Mouse (Mus musculus): Measurements from ENCODE around the gene Gpx2. TPM values are rescaled to one million over a fixed set of nuclear protein-coding genes. Genes with fewer than 3 reads are reported as not detected.
A peak's percentile ranks its signal among the peaks of the same experiment; 100 is the strongest.

Gpx2 gene
- polyA plus RNA-seq, 1 experiment from 2014 or later, result 0.83 TPM

GRCm38 (mm10) chr12:76822651-76823041 is 27.3 kb upstream of the Gpx2 start, which contains the start of gene Rab15:
Gene Rab15 (minus strand): TSS chr12:76822908.
- Histone ChIP-seq H3K9me3 (replicated peaks; ENCODE audit: control insufficient read depth, low read length) (no peaks in the 10 kb centered on the region), H3K9ac (ENCODE audit: low read depth, low read length) (peak within 1 kb of the TSS; percentile 19; the same call in 1 of the 2 replicates), H3K27me3 (ENCODE audit: control insufficient read depth, insufficient read depth, low read depth, low read length) (peaks cover 56% of the 10 kb centered on the region), H3K36me3 (ENCODE audit: control insufficient read depth, insufficient read depth) (no peaks in the 10 kb centered on the region), H3K27ac (ENCODE audit: low read length) (no peak within 1 kb of the TSS), H3K4me3 (ENCODE audit: low read depth, low read length) (peak within 1 kb of the TSS; percentile 55), H3K4me2 (ENCODE audit: low read depth, low read length) (peak within 1 kb of the TSS; percentile 73), H3K4me1 (ENCODE audit: control insufficient read depth, low read depth, low read length) (no peaks in the 10 kb centered on the region)
- no peak for ATAC-seq (ENCODE audit: low read depth)
- WGBS (ENCODE audit: insufficient replicate concordance), result 5% methylated on average over 17 of the region's 17 CpGs

- peaks cover 56% of the 10 kb centered on the region for H3K27me3 ChIP-seq (ENCODE audit: control insufficient read depth, insufficient read depth, low read depth, low read length)
- H3K36me3 ChIP-seq (ENCODE audit: control insufficient read depth, insufficient read depth), result no peaks in the 10 kb centered on the region
- no peaks in the 10 kb centered on the region for H3K4me1 ChIP-seq (ENCODE audit: control insufficient read depth, low read depth, low read length)
- peak overlapping the region; percentile 19; the same call in 1 of the 2 replicates for H3K9ac ChIP-seq (ENCODE audit: low read depth, low read length)
- peak; percentile 41; the same call in 1 of the 2 replicates for ATAC-seq (ENCODE audit: low read depth)
- H3K4me2 ChIP-seq (ENCODE audit: low read depth, low read length), result peak overlapping the region; percentile 73
- peak overlapping the region; percentile 55 for H3K4me3 ChIP-seq (ENCODE audit: low read depth, low read length)
- no peaks in the 10 kb centered on the region for H3K9me3 ChIP-seq (replicated peaks; ENCODE audit: control insufficient read depth, low read length)
- no peak overlapping the region for H3K27ac ChIP-seq (ENCODE audit: low read length)
- WGBS (ENCODE audit: insufficient replicate concordance), result 1% methylated on average over 58 of the region's 66 CpGs
Observed at GRCm38 (mm10) chr12:76822002-76822650, 26.8 kb upstream of the Gpx2 start.

- no peak overlapping the region for H3K4me2 ChIP-seq (ENCODE audit: low read depth, low read length)
- no peaks in the 10 kb centered on the region for H3K9me3 ChIP-seq (replicated peaks; ENCODE audit: control insufficient read depth, low read length)
- H3K4me1 ChIP-seq (ENCODE audit: control insufficient read depth, low read depth, low read length), result no peaks in the 10 kb centered on the region
- no peak for ATAC-seq (ENCODE audit: low read depth)
- H3K27ac ChIP-seq (ENCODE audit: low read length), result no peak overlapping the region
- no peak overlapping the region for H3K9ac ChIP-seq (ENCODE audit: low read depth, low read length)
- 47% methylated on average over 4 of the region's 4 CpGs for WGBS (ENCODE audit: insufficient replicate concordance)
- no peak overlapping the region for H3K4me3 ChIP-seq (ENCODE audit: low read depth, low read length)
- H3K36me3 ChIP-seq (ENCODE audit: control insufficient read depth, insufficient read depth), result no peaks in the 10 kb centered on the region
- H3K27me3 ChIP-seq (ENCODE audit: control insufficient read depth, insufficient read depth, low read depth, low read length), result peaks cover 56% of the 10 kb centered on the region
Observed at GRCm38 (mm10) chr12:76820615-76821014, 25.3 kb upstream of the Gpx2 start.

GRCm38 (mm10) chr12:76819816-76820215 is 24.5 kb upstream of the Gpx2 start:
- Histone ChIP-seq H3K9me3 (replicated peaks; ENCODE audit: control insufficient read depth, low read length) (no peaks in the 10 kb centered on the region), H3K4me1 (ENCODE audit: control insufficient read depth, low read depth, low read length) (no peaks in the 10 kb centered on the region), H3K4me2 (ENCODE audit: low read depth, low read length) (no peak overlapping the region), H3K27me3 (ENCODE audit: control insufficient read depth, insufficient read depth, low read depth, low read length) (peaks cover 50% of the 10 kb centered on the region), H3K4me3 (ENCODE audit: low read depth, low read length) (no peak overlapping the region), H3K36me3 (ENCODE audit: control insufficient read depth, insufficient read depth) (no peaks in the 10 kb centered on the region), H3K9ac (ENCODE audit: low read depth, low read length) (no peak overlapping the region), H3K27ac (ENCODE audit: low read length) (no peak overlapping the region)
- no peak for ATAC-seq (ENCODE audit: low read depth)
- 65% methylated on average over 6 of the region's 6 CpGs for WGBS (ENCODE audit: insufficient replicate concordance)

GRCm38 (mm10) chr12:76818908-76819307 is 23.6 kb upstream of the Gpx2 start:
- 69% methylated on average over 9 of the region's 9 CpGs for WGBS (ENCODE audit: insufficient replicate concordance)
- no peak for ATAC-seq (ENCODE audit: low read depth)
- Histone ChIP-seq H3K4me1 (ENCODE audit: control insufficient read depth, low read depth, low read length) (no peaks in the 10 kb centered on the region), H3K4me2 (ENCODE audit: low read depth, low read length) (no peak overlapping the region), H3K27me3 (ENCODE audit: control insufficient read depth, insufficient read depth, low read depth, low read length) (peaks cover 46% of the 10 kb centered on the region), H3K9ac (ENCODE audit: low read depth, low read length) (no peak overlapping the region), H3K27ac (ENCODE audit: low read length) (no peak overlapping the region), H3K4me3 (ENCODE audit: low read depth, low read length) (no peak overlapping the region), H3K9me3 (replicated peaks; ENCODE audit: control insufficient read depth, low read length) (no peaks in the 10 kb centered on the region), H3K36me3 (ENCODE audit: control insufficient read depth, insufficient read depth) (no peaks in the 10 kb centered on the region)

GRCm38 (mm10) chr12:76818120-76818519 is 22.8 kb upstream of the Gpx2 start:
- 59% methylated on average over 4 of the region's 4 CpGs for WGBS (ENCODE audit: insufficient replicate concordance)
- peaks cover 38% of the 10 kb centered on the region for H3K27me3 ChIP-seq (ENCODE audit: control insufficient read depth, insufficient read depth, low read depth, low read length)

GRCm38 (mm10) chr12:76817176-76817575 is 21.8 kb upstream of the Gpx2 start:
- Histone ChIP-seq H3K9me3 (replicated peaks; ENCODE audit: control insufficient read depth, low read length) (no peaks in the 10 kb centered on the region), H3K36me3 (ENCODE audit: control insufficient read depth, insufficient read depth) (no peaks in the 10 kb centered on the region), H3K27me3 (ENCODE audit: control insufficient read depth, insufficient read depth, low read depth, low read length) (peaks cover 28% of the 10 kb centered on the region), H3K4me3 (ENCODE audit: low read depth, low read length) (no peak overlapping the region), H3K4me2 (ENCODE audit: low read depth, low read length) (no peak overlapping the region), H3K4me1 (ENCODE audit: control insufficient read depth, low read depth, low read length) (no peaks in the 10 kb centered on the region), H3K9ac (ENCODE audit: low read depth, low read length) (no peak overlapping the region), H3K27ac (ENCODE audit: low read length) (no peak overlapping the region)
- ATAC-seq (ENCODE audit: low read depth), result no peak
- WGBS (ENCODE audit: insufficient replicate concordance), result 30% methylated on average over 4 of the region's 4 CpGs

More at GRCm38 (mm10) chr12:76818120-76818519, 22.8 kb upstream of the Gpx2 start:
- no peak for ATAC-seq (ENCODE audit: low read depth)
- Histone ChIP-seq H3K9ac (ENCODE audit: low read depth, low read length) (no peak overlapping the region), H3K4me3 (ENCODE audit: low read depth, low read length) (no peak overlapping the region), H3K27ac (ENCODE audit: low read length) (no peak overlapping the region), H3K4me1 (ENCODE audit: control insufficient read depth, low read depth, low read length) (no peaks in the 10 kb centered on the region), H3K9me3 (replicated peaks; ENCODE audit: control insufficient read depth, low read length) (no peaks in the 10 kb centered on the region), H3K4me2 (ENCODE audit: low read depth, low read length) (no peak overlapping the region), H3K36me3 (ENCODE audit: control insufficient read depth, insufficient read depth) (no peaks in the 10 kb centered on the region)

GRCm38 (mm10) chr12:76816720-76817119 is 21.4 kb upstream of the Gpx2 start:
- H3K27ac ChIP-seq (ENCODE audit: low read length), result no peak overlapping the region
- H3K9me3 ChIP-seq (replicated peaks; ENCODE audit: control insufficient read depth, low read length), result no peaks in the 10 kb centered on the region
- WGBS (ENCODE audit: insufficient replicate concordance), result 23% methylated on average over 4 of the region's 4 CpGs
- no peak overlapping the region for H3K4me3 ChIP-seq (ENCODE audit: low read depth, low read length)
- ATAC-seq (ENCODE audit: low read depth), result no peak
- H3K36me3 ChIP-seq (ENCODE audit: control insufficient read depth, insufficient read depth), result no peaks in the 10 kb centered on the region
- H3K4me1 ChIP-seq (ENCODE audit: control insufficient read depth, low read depth, low read length), result no peaks in the 10 kb centered on the region
- no peak overlapping the region for H3K4me2 ChIP-seq (ENCODE audit: low read depth, low read length)
- no peak overlapping the region for H3K9ac ChIP-seq (ENCODE audit: low read depth, low read length)
- H3K27me3 ChIP-seq (ENCODE audit: control insufficient read depth, insufficient read depth, low read depth, low read length), result peaks cover 24% of the 10 kb centered on the region

- no peak overlapping the region for H3K4me3 ChIP-seq (ENCODE audit: low read depth, low read length)
- no peak overlapping the region for H3K9ac ChIP-seq (ENCODE audit: low read depth, low read length)
- no peaks in the 10 kb centered on the region for H3K36me3 ChIP-seq (ENCODE audit: control insufficient read depth, insufficient read depth)
- H3K27me3 ChIP-seq (ENCODE audit: control insufficient read depth, insufficient read depth, low read depth, low read length), result no peaks in the 10 kb centered on the region
- no peak overlapping the region for H3K4me2 ChIP-seq (ENCODE audit: low read depth, low read length)
- WGBS (ENCODE audit: insufficient replicate concordance), result 52% methylated on average over 2 of the region's 2 CpGs
- H3K9me3 ChIP-seq (replicated peaks; ENCODE audit: control insufficient read depth, low read length), result no peaks in the 10 kb centered on the region
- no peaks in the 10 kb centered on the region for H3K4me1 ChIP-seq (ENCODE audit: control insufficient read depth, low read depth, low read length)
- H3K27ac ChIP-seq (ENCODE audit: low read length), result no peak overlapping the region
- no peak for ATAC-seq (ENCODE audit: low read depth)
Observed at GRCm38 (mm10) chr12:76814120-76814519, 18.8 kb upstream of the Gpx2 start.
